Mouse (Mus musculus) brain, embryonic 18.5 days (tissue): ENCODE measurements around the gene Mef2d.

Experiments used
- DNase-seq: peaks from one replicate; pipeline ENCODE4 v3.0.0-alpha.2; 2012; ENCODE audit warnings: low read depth, low spot score

The Mef2d gene

DNA sequence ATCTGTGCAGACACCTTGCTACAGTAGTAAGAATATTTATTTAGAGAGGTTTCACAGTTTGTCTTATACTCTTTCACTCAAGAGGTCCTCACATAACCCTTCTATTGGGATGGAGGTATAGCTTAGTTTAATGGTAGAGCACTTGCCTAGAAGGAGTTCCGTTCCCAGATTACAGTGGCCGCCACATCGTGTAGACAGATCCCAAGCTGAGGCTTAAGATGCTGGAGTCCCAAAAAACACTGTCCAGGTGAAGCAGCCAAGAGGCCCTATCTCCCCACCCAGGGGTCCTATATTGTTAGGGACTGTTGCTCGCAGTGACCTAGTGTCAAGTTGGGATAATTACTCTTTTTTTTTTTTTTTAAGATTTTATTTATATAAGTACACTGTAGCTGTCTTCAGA is 36.8 kb downstream of the Mef2d start:
- no peak for DNase-seq

DNA sequence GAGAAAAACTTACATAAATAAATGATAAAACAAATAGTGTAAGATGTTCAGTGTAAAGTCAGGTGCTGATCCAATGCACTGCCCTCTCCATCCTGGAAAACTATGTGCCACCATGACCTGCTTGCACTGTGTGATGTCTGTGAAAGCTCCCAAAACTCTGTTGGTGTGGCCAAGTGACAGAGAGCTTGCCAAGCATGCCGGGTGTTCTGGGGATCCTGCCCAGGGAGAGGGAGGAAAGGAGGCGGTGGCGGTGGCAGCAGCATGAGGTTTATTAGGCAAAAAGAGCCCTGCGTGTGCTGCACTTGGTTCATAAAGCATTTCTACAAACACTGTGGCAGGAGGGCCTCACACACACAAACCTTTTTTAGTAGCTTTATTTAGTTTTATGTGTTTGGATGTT is 39.2 kb downstream of the Mef2d start:
- DNase-seq, result no peak

DNA sequence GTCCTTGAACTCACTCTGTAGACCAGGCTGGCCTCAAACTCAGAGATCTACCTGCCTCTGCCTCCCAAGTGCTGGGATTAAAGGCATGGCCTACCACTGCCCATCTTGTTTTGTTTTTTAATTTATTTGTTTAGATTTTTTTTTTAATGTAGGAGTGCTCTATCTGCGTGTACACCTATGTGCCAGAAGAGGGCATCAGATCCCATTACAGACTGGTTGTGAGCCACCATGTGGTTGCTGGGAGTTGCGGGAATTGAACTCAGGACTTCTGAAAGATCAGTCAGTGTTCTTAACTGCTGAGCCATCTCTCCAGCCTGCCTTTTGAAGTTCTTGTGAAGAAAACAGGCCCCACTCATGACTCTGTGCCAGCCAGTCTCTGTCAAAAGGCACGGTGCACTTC is 44.3 kb downstream of the Mef2d start:
- no peak for DNase-seq

DNA sequence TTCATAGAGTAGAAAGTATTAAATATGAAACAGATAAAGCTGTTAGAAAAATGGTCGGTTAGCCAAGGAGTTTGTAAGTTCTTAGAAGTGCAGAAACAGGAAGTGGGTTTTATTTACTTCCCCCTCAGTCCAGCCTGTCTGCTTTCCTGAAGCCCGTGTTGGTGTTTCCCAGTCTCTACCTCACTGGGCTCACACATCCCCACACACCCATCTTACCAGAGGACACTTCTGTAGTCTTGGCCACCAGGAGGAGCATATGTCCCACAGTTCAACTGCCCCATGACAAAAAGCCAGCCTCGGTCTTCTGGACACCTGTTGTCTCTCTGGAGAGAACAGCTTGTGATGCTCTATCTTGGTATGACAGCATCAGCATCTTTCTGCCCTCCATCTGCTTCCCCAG is 49.0 kb downstream of the Mef2d start:
- DNase-seq, result no peak

DNA sequence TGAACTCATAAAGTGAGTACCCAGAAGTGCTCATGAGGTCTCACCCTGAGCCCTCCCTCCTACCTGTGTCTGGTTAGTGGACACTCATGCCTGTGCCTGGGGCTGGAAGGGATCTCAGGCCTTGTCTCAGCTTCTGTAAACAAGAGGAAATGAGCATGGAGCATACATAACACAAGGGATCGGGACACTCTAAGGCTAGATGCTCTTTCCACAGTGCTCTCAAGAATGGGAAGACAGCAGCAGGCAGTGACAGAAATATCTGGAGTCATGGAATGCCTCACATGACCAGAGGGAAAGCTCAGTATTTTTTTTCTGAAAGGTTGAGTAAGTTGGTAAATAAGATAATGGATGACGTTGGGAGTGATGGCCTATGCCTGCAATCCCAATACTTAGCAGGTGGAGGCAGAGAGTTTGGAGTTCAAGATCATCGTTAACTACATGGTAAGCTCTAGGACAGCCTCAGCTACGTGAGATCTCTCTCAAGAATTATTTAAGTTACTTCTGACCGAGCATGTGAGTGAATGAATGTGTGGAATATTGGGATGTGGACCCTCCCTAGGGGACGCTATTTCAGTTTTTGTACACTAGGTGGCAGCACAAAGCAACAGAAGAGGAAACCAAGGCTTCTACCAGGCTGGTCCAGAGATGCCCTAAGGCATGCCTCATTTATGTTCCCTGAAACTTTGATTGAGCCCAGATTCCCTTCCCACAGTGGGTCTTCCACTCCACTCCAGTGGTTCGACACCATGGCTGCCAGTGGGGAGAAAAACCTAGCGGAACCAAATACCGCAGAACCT is 49.8 kb downstream of the Mef2d start:
- DNase-seq, result no peak

DNA sequence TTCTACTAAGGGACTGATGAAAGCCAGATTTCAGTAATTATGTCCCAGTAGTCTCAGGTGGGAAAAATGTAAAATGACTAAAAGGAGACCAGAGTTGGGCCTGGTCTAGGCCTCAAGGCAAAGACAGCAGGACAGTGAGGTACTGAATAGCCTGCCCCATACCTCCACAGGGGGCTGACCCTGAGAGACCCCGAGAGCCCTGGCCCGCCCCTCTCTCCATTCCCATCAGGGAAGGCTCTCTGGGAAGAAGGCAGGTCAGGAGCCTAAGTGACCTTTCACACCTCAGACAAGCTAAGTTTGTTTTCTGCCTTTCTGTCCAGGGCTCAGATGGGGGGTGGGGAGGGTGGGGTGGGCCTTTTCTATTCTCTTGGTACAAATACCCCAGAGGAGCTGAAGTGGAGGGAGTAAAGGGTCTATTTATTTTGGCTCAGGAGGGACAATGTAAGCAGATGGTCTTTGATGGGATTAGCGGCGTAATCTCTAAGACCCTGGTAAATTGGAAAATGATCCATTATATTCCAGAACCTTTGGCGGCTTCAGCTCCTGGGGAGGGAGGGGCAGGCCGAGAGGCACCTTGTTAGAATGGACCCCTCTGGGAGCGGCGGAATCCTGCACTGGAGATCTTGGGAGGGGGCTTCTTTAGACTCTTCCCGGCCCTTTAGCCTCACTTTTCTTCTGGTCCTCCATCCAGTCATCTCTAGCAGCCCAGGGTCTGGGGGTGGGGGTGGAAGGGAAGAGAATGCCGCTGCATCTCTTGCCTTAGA is 55.8 kb downstream of the Mef2d start:
- no peak for DNase-seq

DNA sequence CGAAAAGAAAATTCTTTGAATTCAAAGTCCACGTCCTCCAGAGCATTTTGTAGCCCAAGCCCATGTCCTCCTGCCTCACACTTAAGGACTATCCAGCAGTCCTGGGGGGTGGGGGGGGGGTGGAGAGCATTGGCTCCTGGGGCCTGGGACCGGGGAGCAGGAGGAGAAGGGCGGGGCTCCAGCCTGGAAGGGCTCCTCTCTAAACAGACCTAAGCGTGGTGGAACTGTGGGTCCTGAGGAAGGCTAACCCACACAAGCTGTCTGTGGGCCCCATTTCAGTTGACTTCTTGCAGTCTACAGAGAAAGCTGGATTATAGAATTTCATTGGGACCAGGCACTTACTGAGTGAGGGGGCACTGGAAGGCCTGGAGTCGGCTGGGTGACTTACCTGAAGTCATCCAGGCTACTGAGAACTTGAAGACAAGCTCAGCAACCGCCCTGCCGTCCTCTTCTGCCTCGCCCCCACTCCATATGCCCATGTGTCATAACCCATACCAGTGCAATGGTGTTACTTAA is 56.4 kb downstream of the Mef2d start:
- DNase-seq, result no peak

DNA sequence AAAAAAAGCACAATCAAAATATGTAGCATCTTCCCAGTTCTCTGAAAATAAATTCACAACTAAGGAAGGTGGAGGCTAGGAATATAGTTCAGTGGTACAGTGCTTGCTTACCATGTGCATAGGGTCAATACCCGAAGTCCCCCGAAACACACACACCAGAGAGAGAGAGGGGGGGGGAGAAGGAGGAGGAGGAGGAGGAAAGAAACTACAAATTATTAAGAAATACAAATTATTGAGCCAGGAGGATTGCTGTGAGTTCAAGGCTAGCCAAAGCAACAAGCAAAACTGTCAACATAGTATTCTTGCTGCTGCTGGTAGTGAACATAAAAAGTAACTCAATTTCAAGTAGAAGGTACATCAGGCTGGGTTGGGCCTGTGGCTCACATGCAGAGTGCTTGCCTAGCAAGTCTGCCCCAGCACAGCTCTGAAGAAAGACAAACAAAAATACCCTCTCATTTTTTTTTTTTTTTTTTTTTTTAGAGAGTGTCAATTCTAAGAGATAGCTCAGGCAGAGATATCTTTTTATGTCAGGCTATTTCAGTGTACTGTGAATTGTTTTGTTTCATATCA is 57.5 kb downstream of the Mef2d start:
- DNase-seq, result no peak

DNA sequence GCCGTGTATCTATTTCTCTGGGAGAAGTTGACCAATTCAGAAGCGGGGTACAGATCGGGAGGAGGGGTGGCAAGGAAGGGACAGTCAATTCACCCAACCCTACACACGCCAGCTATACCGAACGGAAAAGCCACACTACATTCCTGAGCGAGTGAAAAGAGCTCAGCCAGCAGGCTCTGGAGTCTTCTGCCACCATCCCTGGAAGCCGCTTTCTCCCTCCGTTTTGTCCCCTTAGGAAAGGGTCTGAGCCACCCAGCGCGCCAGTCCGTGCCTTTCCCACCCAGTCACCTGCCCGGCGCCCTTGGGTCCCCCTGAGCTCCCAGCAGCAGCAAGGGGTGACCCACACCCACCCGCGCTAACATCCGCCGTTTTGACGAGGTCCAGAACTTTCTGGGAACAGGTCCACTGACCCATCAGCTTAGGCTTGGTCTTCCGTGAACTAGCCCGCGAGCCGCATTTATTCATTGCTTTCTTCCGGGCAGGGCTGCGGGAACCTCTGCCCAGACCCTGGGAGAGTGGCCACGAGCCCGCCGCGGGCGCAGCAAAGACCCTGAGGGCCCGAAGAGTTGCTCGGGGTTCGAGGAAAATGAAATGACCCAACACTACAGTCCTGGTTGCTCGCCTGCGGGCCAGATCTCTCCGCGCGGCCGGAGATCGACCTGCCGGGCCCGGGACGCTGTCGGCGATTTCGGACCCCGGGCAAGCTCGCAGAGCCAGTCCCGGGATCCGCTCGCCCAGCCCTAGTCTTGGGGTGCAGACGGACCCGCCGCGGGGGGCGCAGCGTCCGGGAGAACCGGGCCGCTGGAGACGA is 58.2 kb downstream of the Mef2d start:
- no peak for DNase-seq

DNA sequence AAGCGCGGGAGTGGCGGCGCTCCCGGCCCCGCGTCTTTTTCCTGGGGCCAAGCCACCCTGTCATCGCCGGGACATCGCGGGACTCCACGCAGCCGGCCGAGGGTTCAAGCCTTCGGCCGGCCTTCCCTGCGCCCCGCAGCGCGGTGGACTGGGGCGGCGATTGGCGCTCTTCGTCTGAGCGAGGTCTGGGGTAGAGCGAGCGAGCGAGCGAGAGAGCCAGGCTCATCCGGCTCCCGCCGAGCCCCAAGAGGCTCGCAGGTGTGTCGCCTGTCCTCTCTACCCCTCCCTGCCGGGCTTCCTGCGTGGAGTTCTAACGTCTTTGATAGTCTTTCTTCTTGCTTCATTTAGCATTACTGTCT is 58.8 kb downstream of the Mef2d start:
- no peak for DNase-seq

DNA sequence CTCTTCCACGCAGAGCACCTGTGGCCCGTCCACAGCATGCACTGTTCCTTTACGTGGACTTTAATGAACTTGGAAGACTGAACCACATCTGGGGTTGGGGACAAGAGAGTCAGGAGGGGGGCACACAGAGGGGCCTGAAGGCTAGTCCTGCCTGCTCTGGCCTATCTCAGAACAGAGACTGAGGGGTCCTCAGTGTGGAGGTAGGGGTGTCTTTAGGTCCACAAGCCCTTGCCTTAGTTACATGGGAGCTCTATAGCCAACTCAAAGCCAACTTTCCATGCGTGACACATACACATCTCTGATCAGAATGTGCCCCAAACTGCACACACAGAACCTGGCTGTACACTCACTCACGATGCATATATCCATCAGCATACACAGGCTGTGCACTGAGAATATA is 59.5 kb downstream of the Mef2d start:
- no peak for DNase-seq

DNA sequence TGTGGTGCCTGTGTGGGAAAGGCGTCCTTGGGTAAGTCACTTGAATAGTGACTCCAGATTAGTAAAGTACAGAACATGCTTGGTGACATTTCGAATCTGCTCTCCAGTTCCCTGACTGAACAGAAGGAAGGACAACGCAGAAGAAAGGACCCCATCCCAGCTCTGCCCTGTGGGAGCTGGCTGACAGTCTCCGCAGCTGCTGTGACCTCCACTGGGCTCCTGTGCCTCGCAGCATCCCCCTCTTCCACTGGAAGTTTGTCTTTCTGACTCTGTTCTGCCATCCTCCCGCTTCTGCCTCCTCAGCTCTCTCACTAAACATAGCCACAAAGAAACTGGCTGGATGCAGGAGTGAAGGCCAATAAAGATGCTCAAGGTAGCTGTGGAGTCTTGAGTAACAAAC is 60.8 kb downstream of the Mef2d start:
- DNase-seq, result no peak

DNA sequence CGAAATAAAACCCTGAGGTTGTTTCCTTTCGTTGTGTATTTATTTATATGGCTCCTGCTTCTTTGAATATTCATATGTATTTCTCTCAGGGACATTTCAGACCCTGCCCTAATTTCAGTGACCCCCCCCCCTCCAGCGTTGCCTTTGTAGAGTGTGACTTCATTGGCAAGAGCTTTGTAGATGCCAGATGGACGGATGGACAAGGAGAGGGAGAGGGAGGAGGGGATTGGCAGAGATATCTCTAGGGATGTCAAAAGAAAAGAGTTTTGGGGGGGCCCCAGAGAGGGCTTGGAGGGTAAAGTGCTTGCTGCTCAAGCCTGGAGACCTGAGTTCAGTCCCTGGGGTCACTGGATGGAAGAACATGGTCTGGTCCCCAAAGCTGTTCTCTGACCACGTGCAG is 61.3 kb downstream of the Mef2d start:
- no peak for DNase-seq

DNA sequence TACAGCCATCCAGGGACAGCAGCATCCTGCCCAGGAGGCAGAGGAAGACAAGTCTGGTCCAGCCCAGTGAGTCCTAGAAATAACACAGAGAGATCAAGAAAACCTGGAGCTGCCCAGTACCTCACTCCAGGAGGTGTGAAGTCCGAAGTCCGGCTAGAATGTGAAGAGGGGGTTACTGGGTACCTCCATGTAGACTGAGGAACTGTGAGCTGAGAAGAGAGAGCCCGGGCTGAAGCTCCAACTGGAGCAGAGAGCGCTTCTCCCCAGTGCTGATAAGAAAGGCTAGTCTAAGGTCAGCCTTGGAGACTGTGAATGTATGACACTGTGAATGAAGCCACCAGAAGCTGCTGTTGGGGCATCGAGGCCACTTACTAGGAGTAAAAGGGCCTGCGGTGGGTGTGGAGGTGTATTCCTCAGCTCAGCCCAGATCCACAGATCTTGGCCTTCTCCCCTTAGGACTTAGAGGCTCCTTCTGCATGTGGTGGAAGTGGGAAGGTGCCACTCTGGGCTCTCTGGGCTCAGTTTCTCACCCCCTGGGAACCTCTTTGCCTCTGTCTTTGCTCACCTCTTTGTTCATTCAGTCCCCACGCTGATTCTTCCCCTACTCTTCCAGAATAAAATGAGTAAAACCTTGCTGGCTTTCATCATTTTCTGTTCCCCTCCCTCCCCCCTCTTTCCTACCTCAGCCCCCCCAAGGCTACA is 62.0 kb downstream of the Mef2d start:
- DNase-seq, result no peak

DNA sequence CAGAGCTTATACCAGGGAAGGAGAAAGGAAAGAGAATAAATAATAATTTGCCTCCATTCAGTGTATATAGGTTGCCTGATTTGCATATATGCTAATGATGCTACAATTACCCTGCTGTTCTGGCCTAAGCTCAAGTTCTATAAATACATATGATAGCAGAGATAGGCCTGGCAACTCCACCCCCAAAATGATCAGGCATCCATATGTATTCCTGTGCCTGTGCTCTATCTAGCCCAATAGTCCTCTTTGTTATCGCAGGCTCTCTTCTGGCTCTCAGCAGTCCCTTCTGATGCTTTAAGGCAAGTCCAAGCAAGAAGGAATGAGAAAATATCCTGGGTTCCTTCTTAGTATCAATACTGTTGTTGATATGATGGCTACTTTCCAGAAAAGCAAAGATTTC is 62.6 kb downstream of the Mef2d start:
- DNase-seq, result no peak

DNA sequence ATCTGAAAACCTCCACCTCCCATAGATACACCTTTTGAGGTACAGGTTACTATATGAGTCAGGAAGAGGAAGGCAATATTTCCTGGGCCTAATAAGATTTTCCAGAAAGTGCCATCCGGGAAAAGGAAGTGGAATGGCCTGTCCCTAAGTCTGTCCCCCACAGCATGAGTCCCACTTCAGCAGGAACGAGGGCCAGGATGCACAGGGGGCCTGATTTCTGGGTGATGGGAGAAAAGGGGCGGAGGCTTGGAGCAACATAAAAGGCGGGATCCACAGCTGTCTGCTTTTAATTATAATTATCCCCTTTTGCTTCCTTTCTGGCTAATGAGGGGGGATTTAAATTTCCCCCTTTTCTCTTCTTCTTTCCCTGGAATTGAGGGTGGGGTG is 63.0 kb downstream of the Mef2d start:
- DNase-seq, result no peak

DNA sequence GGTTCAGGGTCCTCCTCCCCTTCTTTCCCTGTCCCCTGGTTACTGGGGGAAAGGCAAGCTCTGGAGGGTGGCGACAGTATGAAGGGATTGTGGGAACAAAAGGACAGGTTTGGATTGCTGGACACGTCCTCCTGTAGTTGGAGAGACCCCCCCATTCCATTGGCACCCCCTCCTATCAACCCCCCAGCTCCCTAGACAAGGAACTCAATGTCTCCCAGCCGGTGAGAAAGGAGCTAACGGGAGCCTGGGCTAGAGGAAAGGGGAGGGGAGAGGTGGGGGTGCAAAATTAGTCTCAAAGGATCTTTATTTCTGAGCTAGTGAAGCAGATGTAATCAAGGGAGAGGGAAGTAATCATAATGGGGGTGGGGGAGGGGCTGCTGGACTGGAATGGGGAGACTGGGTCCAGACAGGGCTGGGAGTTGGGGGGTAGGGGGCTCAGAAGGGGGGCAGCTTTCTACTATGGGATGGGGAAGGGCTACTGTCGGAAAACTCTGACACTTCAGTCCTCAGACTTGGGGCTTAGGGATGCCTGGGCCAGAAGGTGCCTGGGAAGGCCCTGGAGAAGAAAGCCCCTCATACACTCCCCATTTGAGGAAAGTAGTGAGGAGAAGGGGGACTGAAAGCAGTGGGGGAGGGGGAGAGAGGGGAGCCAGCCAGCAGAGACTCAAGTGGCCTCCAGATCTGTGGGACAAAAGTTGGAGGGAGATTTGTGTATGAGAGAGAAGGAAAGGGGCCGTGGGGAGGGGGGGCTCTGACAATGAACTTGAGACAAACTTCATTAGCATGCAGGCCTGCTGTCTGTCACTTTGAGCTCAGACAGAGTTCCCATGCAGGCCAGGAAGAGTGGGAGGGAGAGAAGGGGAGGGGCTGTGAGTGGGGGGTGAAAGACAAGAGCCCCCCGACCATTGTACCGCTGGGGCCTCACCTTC is 63.7 kb downstream of the Mef2d start:
- no peak for DNase-seq

DNA sequence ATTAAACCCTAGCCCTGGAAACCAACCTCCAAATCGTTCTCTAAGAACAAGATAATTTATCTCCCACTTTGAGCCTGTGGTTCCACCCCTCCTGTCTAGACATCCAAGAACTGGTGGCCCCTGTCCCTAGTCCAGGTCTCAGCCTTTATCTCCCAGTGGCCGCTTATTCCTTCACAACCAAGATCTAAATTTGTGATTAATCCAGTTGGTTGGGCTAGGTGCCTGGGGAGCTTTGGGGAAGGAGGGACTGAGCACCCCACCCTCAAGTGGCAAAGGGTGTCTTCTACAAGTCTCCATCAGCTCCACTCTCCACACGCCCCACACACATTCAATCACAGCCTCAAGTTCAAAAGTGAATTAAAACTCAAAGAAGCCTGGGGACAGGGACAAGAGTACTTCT is 64.3 kb downstream of the Mef2d start:
- no peak for DNase-seq

DNA sequence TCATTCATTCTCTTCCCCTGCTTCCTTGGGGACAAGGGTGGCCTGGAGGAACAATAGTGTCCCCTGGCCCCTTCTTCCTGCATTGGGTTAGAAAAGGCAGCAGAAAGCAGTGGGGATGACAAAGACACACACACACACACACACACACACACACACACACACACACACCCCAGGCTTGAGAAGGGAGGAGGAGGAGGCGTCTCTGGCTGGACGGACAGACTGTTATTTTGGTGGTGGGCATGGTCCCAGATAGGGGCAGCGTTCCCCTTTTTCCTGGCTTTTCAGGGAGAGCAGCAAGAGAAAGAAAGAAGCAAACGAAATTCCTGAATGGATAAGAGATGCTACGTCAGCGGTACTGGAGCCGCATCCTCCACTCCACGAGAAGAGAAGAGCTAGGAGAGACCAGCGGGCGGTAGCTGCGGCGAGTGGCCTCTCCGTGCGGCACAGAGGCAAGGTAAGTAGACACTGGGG is 64.8 kb downstream of the Mef2d start:
- DNase-seq, result no peak

DNA sequence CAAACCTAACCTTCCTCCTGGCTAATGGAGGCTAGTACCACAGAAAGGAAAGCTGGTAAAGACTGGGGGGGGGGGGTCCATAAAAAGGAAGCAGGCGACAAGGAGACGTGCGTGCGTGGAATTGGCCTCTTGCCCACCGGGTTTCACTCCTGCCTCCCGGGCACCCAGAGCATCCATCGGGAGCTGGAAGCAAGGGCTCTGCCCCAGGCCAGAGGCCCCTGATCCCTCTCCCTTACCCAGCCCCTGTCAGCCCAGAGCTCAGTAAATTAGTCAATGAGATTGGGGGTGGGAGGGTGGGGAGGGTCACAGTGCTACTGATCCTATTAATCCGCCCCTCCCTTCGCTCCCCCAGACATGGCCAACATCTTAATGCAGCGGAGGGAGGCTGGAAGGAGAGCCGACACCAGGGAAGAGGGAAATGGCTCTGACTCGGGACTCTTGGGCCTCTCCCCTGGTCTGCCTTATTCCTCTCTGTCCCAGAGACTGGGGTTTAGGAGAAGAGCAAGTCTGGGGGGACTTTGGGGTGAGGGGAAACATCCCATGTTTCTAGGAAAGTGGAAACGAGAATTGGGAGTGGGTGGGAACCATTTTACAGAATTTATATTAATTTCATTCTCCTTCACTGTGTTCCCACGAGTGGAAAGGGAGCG is 65.4 kb downstream of the Mef2d start:
- DNase-seq, result no peak
